Mouse (Mus musculus): Measurements from ENCODE around the gene Parp8. TPM values are rescaled to one million over a fixed set of nuclear protein-coding genes. Genes with fewer than 3 reads are reported as not detected.

Parp8 gene
- polyA plus RNA-seq, 1 experiment from 2014 or later: 12.1 TPM

DNA sequence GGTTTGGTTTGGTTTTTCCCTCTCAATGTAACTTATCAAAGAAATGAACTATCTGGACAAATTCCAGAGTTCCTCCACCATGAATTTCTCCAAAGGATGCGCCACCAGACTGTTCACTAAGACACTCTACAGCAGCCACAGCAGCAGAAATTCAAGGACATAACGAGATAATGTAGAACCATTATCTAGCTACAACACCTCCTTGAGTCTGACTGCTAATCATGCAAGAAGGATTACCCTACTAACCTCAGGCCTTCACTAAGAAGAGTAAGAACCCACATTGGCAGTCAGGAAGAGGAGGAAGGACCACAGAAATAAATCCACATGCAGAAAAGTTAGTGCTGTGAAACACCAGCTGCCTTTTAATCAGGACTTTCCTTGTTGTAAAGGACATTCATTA lies 11.8 kb downstream of the Parp8 start:
- H3K4me3 ChIP-seq: no peak overlapping the region
- H3K4me1 ChIP-seq: peaks cover 12% of the 10 kb centered on the region
- H3K4me2 ChIP-seq: no peak overlapping the region
- ATAC-seq (ENCODE audit: extremely low read depth, insufficient number of reproducible peaks, low FRiP score, low TSS enrichment): no peak
- no peak overlapping the region for H3K27ac ChIP-seq (replicated peaks)
- H3K9ac ChIP-seq: no peak overlapping the region
- no peaks in the 10 kb centered on the region for H3K27me3 ChIP-seq (replicated peaks)
- H3K36me3 ChIP-seq: peaks cover 14% of the 10 kb centered on the region
- 73% methylated on average over 2 of the region's 2 CpGs for WGBS
- H3K9me3 ChIP-seq: no peaks in the 10 kb centered on the region

DNA sequence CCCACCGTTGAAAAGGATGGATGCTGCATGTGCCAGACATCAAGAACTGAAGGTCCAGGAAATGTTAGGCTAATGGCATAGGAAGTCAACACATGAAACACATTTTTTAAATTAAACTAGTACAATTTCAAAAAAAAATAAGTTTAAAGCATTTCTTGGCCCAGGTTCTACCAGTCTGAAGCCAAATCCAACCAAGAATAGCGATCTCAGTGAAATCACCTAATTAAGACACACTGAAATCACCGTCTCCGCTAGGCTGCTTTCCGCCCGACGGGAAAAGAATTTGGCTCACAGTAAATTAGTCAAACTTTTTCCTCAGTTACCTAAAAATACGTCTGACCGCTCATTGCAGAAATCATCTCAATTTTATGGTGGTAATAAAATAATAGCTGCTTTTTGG lies 13.3 kb downstream of the Parp8 start:
- Histone ChIP-seq H3K27me3 (replicated peaks) (no peaks in the 10 kb centered on the region), H3K9me3 (no peaks in the 10 kb centered on the region), H3K4me2 (no peak overlapping the region), H3K9ac (no peak overlapping the region), H3K27ac (replicated peaks) (no peak overlapping the region), H3K36me3 (peaks cover 14% of the 10 kb centered on the region), H3K4me3 (no peak overlapping the region), H3K4me1 (peaks cover 12% of the 10 kb centered on the region)
- ATAC-seq (ENCODE audit: extremely low read depth, insufficient number of reproducible peaks, low FRiP score, low TSS enrichment): no peak
- WGBS: 88% methylated on average over 9 of the region's 9 CpGs

DNA sequence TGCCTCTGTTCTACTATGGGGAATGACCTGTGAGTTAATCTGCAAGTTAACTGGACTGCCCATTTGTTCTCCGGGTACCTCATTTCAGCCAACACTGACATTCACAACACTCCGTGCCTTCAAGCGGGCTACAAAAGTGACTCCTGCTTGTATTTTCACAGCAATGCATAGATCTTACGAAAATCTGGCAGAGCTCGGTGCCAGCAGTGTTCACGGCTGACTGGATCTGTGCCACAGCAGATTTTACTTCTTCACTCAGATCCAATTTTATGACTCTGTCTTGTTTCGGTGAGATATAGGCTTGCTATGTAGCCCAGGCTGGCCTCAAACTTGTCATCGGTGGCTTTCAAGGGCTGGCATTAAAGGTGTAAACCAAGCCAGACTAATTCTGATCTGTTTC lies 15.2 kb downstream of the Parp8 start:
- H3K4me1 ChIP-seq: peaks cover 7% of the 10 kb centered on the region

DNA sequence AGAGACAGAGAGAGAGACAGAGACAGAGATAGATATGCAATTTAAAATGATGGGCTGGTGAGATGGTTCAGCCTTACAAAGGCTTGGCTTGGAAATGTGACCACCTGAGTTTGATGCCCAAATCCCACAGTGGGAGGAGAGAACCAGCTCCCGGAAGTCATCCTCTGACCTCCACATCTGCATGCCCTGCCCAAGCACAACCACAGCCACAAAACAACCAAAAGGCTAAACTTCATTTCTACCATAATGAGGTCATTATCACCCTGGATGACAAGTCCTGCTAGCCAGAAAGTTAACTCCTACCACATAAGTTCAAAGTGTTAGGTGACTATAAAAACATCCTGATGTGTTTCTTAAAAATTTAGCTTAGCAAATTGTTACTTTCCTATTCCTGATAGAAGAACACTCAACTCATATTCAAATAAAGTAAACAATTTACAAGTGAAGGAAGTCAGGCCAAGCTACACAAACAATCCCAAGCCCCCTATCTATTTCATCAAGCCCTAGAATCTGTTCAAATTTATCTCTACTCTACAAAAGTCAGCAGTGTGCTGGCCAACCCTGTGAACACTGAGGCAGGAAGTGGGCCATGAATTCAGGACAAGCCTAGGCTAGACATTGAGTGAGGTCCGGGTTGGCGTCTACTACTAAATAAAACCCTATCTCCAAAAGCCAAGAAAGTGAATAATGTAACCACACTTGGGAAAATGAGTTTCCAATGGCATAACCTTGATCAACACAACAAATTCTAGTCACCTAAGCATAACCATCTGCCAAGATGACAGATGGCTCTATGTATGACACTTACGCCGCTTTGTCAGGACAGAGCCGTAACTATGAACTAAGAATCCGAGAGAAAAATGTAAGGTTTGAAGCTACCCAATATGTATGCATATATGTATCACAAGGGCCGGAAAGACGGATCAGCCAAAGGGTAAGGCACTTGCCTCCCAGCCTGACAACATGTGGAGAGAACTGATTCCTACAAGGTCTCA lies 17.0 kb downstream of the Parp8 start:
- 87% methylated on average over 9 of the region's 9 CpGs for WGBS

More for the DNA sequence above, 15.2 kb downstream of the Parp8 start:
- no peaks in the 10 kb centered on the region for H3K27me3 ChIP-seq (replicated peaks)
- no peak overlapping the region for H3K9ac ChIP-seq
- H3K4me3 ChIP-seq: no peak overlapping the region
- no peak for ATAC-seq (ENCODE audit: extremely low read depth, insufficient number of reproducible peaks, low FRiP score, low TSS enrichment)
- H3K9me3 ChIP-seq: no peaks in the 10 kb centered on the region
- peaks cover 14% of the 10 kb centered on the region for H3K36me3 ChIP-seq
- no peak overlapping the region for H3K4me2 ChIP-seq
- WGBS: 74% methylated on average over 8 of the region's 8 CpGs
- no peak overlapping the region for H3K27ac ChIP-seq (replicated peaks)

DNA sequence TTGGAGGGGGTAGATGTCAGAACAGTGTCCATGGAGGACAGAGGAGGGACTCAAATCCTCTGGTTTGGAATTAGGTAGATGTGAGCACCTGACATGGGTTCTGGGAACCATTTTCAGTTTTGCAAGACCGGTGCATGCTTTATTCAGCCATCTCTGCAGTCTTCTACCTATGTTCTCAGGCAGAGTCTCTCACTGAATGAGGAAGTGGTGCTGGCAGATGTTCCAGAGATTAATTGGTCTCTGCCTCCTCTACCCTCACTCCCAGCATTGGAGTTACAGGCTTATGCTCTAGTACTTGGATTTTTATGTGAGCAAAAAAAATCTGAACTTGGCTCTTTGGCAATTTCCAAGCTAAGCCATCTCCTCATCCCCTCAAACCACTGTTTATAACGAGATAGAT lies 17.8 kb downstream of the Parp8 start:
- Histone ChIP-seq H3K27ac (replicated peaks) (no peak overlapping the region), H3K27me3 (replicated peaks) (no peaks in the 10 kb centered on the region), H3K4me2 (no peak overlapping the region), H3K9ac (no peak overlapping the region), H3K4me1 (peaks cover 11% of the 10 kb centered on the region), H3K4me3 (no peak overlapping the region), H3K9me3 (no peaks in the 10 kb centered on the region), H3K36me3 (peaks cover 8% of the 10 kb centered on the region)
- 74% methylated on average over 2 of the region's 2 CpGs for WGBS
- no peak for ATAC-seq (ENCODE audit: extremely low read depth, insufficient number of reproducible peaks, low FRiP score, low TSS enrichment)

More for the DNA sequence above, 17.0 kb downstream of the Parp8 start:
- H3K36me3 ChIP-seq: peaks cover 14% of the 10 kb centered on the region
- no peak overlapping the region for H3K4me2 ChIP-seq
- H3K4me3 ChIP-seq: no peak overlapping the region
- H3K9me3 ChIP-seq: no peaks in the 10 kb centered on the region
- H3K27ac ChIP-seq (replicated peaks): no peak overlapping the region
- H3K9ac ChIP-seq: no peak overlapping the region
- ATAC-seq (ENCODE audit: extremely low read depth, insufficient number of reproducible peaks, low FRiP score, low TSS enrichment): no peak
- peaks cover 11% of the 10 kb centered on the region for H3K4me1 ChIP-seq
- H3K27me3 ChIP-seq (replicated peaks): no peaks in the 10 kb centered on the region

DNA sequence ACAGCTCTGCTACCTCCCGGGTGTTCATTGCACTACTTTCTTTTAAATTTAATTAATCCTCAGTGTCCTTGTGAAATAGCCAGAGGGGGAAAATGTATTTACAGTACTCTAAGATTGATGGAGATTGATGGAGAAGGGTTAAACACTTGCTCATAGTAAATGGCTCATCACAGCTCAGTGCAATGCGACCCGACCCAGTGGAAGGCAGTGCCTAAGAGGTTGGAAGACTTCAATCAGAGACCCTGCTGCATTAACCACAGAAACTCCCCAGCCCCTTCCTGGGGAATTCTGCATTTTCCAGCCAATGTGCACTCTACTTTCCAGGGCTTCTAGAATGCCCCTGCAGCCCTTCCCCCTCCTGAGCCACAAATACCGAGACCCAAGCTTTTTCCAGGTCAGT lies 18.7 kb downstream of the Parp8 start:
- peaks cover 2% of the 10 kb centered on the region; the same call in 1 of the 2 replicates for H3K36me3 ChIP-seq
- no peak overlapping the region for H3K4me3 ChIP-seq
- no peak overlapping the region for H3K4me2 ChIP-seq
- no peak for ATAC-seq (ENCODE audit: extremely low read depth, insufficient number of reproducible peaks, low FRiP score, low TSS enrichment)
- no peaks in the 10 kb centered on the region for H3K27me3 ChIP-seq (replicated peaks)
- H3K9ac ChIP-seq: no peak overlapping the region
- WGBS: 60% methylated on average over 4 of the region's 4 CpGs
- H3K9me3 ChIP-seq: no peaks in the 10 kb centered on the region
- peaks cover 11% of the 10 kb centered on the region for H3K4me1 ChIP-seq
- H3K27ac ChIP-seq (replicated peaks): no peak overlapping the region

DNA sequence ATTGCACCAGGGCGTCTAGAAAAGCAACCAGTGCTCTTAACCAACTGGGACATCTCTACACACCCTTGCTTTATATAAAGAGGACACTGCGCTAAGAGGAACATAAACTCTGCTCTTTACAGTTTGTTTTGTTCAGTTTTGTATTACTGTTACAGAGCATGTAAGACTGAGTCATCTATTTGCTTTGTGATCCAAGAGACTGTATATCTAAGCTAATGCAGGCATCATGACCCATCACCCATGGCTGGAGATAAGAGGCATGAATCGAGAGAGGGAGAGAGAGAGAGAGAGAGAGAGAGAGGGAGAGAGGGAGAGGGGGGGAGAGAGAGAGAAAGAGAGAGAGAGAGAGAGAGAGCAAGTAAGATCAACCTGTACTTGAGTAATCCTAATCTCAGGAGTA lies 24.8 kb downstream of the Parp8 start:
- whole genome bisulfite sequencing: 64% methylated on average over 3 of the region's 3 CpGs
- H3K36me3 ChIP-seq: peaks cover 9% of the 10 kb centered on the region; the same call in 1 of the 2 replicates
- no peak overlapping the region for H3K27ac ChIP-seq (replicated peaks)
- H3K4me3 ChIP-seq: no peak overlapping the region
- no peak overlapping the region for H3K4me2 ChIP-seq
- no peak for ATAC-seq (ENCODE audit: extremely low read depth, insufficient number of reproducible peaks, low FRiP score, low TSS enrichment)
- H3K9me3 ChIP-seq: no peaks in the 10 kb centered on the region
- H3K4me1 ChIP-seq: 0 out of 2 replicates have a peak, but pooled peaks cover 3% of the 10 kb centered on the region
- H3K9ac ChIP-seq: no peak overlapping the region
- H3K27me3 ChIP-seq (replicated peaks): no peaks in the 10 kb centered on the region

DNA sequence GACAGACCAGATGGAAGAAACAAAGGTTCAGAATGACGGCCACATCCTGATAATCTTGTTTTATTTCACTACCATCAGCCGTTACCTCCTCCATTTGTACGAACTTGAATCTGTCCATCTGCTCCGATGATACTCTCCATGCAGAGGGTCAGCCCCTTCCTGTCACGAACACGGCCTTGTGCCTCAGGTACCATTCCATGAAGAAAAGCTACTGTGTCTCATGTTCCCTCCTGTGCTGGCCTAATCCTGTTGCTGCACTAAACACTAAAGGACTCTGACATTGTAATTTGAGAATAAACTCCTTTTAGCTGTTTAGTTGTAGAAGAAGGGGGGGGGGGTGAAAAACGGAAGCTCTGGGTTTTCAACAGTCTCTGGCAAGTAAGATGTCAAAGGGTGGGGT lies 33.8 kb downstream of the Parp8 start:
- Histone ChIP-seq H3K27ac (replicated peaks) (no peak overlapping the region), H3K9me3 (no peaks in the 10 kb centered on the region), H3K4me2 (no peak overlapping the region), H3K36me3 (no peaks in the 10 kb centered on the region), H3K9ac (no peak overlapping the region), H3K4me3 (no peak overlapping the region), H3K4me1 (peaks cover 20% of the 10 kb centered on the region), H3K27me3 (replicated peaks) (no peaks in the 10 kb centered on the region)
- ATAC-seq (ENCODE audit: extremely low read depth, insufficient number of reproducible peaks, low FRiP score, low TSS enrichment): no peak
- WGBS: 69% methylated on average over 7 of the region's 7 CpGs

DNA sequence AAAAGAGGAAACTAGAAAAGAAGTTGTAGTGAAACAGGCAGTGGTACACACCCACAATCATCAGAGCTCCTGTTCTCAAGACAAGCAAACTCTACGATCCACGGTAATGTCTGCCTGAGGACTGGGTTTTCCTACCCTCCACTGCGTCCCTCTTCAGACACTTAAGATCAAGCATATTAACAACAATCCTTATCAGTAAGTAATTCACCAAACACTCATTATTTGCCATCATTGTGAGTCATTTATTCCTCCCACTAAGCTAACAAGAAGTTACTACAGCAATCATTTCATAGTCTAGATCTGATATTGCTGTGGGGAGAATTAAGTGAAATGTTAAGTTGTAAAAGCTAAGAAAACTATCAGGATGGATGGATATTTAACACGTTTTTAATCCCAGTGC lies 35.0 kb downstream of the Parp8 start:
- Histone ChIP-seq H3K9ac (no peak overlapping the region), H3K36me3 (no peaks in the 10 kb centered on the region), H3K4me1 (peaks cover 20% of the 10 kb centered on the region), H3K4me2 (no peak overlapping the region), H3K9me3 (no peaks in the 10 kb centered on the region), H3K27ac (replicated peaks) (no peak overlapping the region), H3K27me3 (replicated peaks) (no peaks in the 10 kb centered on the region), H3K4me3 (no peak overlapping the region)
- 56% methylated on average over 4 of the region's 4 CpGs for WGBS
- no peak for ATAC-seq (ENCODE audit: extremely low read depth, insufficient number of reproducible peaks, low FRiP score, low TSS enrichment)

DNA sequence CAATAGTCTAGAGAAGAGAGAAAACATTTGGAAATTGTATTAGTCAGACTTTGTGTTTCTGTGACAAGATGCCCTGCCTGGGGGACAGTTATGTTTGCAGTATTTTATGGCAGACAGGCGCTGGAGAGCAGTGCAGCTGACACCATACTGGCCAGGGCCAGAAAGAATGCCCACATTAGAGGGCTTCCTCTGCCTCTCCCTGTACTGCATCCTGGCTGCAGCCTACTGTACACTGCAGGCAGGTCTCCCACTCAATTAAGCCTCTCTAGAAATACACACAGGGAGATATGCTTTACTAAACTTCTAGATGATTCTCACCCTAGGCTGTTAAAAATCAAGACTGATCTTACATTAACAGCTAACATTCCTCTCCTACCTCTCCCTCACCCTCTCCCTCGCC lies 36.6 kb downstream of the Parp8 start:
- no peak overlapping the region for H3K9ac ChIP-seq
- no peak overlapping the region for H3K27ac ChIP-seq (replicated peaks)
- H3K9me3 ChIP-seq: no peaks in the 10 kb centered on the region
- H3K27me3 ChIP-seq (replicated peaks): no peaks in the 10 kb centered on the region
- H3K36me3 ChIP-seq: no peaks in the 10 kb centered on the region
- H3K4me3 ChIP-seq: no peak overlapping the region
- no peak overlapping the region for H3K4me2 ChIP-seq
- ATAC-seq (ENCODE audit: extremely low read depth, insufficient number of reproducible peaks, low FRiP score, low TSS enrichment): no peak
- H3K4me1 ChIP-seq: peaks cover 20% of the 10 kb centered on the region
- 71% methylated on average over 2 of the region's 2 CpGs for WGBS

DNA sequence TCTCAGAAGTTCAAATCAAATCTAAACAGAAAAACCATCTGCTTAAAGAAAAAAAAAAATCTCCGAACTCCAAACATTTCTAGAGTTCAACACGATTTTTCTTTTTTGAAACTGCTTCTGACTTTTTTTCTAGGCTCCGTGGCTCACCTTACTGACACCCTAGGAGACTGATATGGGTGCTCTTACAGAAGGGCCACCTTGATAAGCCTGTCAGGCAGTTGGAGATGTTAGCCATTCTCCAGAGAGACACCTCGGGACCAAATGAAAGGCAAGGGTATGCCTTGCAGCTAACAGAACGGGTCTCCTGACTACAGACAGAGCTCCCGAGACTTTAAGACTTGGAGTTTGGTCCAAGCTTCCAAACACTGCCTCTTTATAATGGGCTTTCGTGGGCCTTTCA lies 37.1 kb downstream of the Parp8 start:
- no peaks in the 10 kb centered on the region for H3K27me3 ChIP-seq (replicated peaks)
- WGBS: 39% methylated on average over 7 of the region's 7 CpGs

DNA sequence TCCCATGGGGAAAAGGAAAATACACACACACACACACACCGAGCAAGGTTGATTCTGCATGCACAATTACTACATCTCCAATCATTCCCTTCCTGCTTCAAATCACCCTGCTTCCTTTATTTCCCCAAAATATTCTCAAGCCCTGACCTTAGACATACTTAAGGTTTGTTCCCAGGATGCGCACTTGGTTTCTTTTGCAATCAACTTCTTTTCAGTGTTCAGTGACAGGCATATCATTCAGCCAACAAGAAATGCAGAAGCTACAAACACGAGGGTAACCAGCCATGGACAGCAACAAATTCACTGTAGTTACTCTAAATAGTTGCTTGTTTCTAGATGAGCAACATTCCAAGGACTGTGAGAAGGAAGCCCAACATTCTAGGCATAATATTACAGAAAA lies 38.1 kb downstream of the Parp8 start:
- Histone ChIP-seq H3K4me1 (peaks cover 20% of the 10 kb centered on the region), H3K9ac (no peak overlapping the region), H3K9me3 (no peaks in the 10 kb centered on the region), H3K4me2 (no peak overlapping the region), H3K4me3 (no peak overlapping the region), H3K36me3 (no peaks in the 10 kb centered on the region), H3K27ac (replicated peaks) (no peak overlapping the region), H3K27me3 (replicated peaks) (no peaks in the 10 kb centered on the region)
- no peak for ATAC-seq (ENCODE audit: extremely low read depth, insufficient number of reproducible peaks, low FRiP score, low TSS enrichment)
- 73% methylated on average over 3 of the region's 3 CpGs for WGBS

More for the DNA sequence above, 37.1 kb downstream of the Parp8 start:
- Histone ChIP-seq H3K4me2 (no peak overlapping the region), H3K36me3 (no peaks in the 10 kb centered on the region), H3K9me3 (no peaks in the 10 kb centered on the region), H3K9ac (no peak overlapping the region), H3K4me3 (no peak overlapping the region), H3K4me1 (peaks cover 20% of the 10 kb centered on the region), H3K27ac (replicated peaks) (no peak overlapping the region)
- no peak for ATAC-seq (ENCODE audit: extremely low read depth, insufficient number of reproducible peaks, low FRiP score, low TSS enrichment)

Data from heart, embryonic 13.5 days (tissue).